Mouse (Mus musculus) cerebellum, adult (tissue): ENCODE results near the gene Slc24a3.
A peak's percentile ranks its signal among the peaks of the same experiment; 100 is the strongest.

Experiments used
- ATAC-seq: cut with Nextera tagmentation; 2 replicates; pipeline ENCODE4 v1.9.2; 2017; ENCODE audit warnings: mild to moderate bottlenecking, moderate library complexity, mixed read lengths; ENCODE audit not compliant: insufficient number of reproducible peaks, low FRiP score, low TSS enrichment

The Slc24a3 gene

GRCm38 (mm10) chr2:145269410-145269809 is 101.9 kb downstream of the Slc24a3 start:
- no peak for ATAC-seq

GRCm38 (mm10) chr2:145274016-145274677 is 106.6 kb downstream of the Slc24a3 start:
- no peak for ATAC-seq

- no peak for ATAC-seq
Measured at GRCm38 (mm10) chr2:145279336-145279735, 111.8 kb downstream of the Slc24a3 start.

GRCm38 (mm10) chr2:145283746-145284145 is 116.2 kb downstream of the Slc24a3 start:
- no peak for ATAC-seq

- no peak for ATAC-seq
Measured at GRCm38 (mm10) chr2:145288501-145288900, 120.9 kb downstream of the Slc24a3 start.

- ATAC-seq: no peak
Measured at GRCm38 (mm10) chr2:145291473-145291872, 123.9 kb downstream of the Slc24a3 start.

- no peak for ATAC-seq
Measured at GRCm38 (mm10) chr2:145292196-145292595, 124.6 kb downstream of the Slc24a3 start.

GRCm38 (mm10) chr2:145292816-145293215 is 125.3 kb downstream of the Slc24a3 start:
- no peak for ATAC-seq

- ATAC-seq: no peak
Measured at GRCm38 (mm10) chr2:145296906-145297305, 129.4 kb downstream of the Slc24a3 start.

- no peak for ATAC-seq
Measured at GRCm38 (mm10) chr2:145299914-145300699, 132.6 kb downstream of the Slc24a3 start.

- ATAC-seq: no peak
Measured at GRCm38 (mm10) chr2:145307231-145307883, 139.8 kb downstream of the Slc24a3 start.

GRCm38 (mm10) chr2:145318916-145319315 is 151.4 kb downstream of the Slc24a3 start:
- no peak for ATAC-seq

- ATAC-seq: no peak
Measured at GRCm38 (mm10) chr2:145321287-145321686, 153.7 kb downstream of the Slc24a3 start.

GRCm38 (mm10) chr2:145321755-145322154 is 154.2 kb downstream of the Slc24a3 start:
- ATAC-seq: no peak

GRCm38 (mm10) chr2:145324477-145324876 is 156.9 kb downstream of the Slc24a3 start:
- no peak for ATAC-seq

GRCm38 (mm10) chr2:145325852-145326251 is 158.3 kb downstream of the Slc24a3 start:
- peak; percentile 47 for ATAC-seq

GRCm38 (mm10) chr2:145326544-145326943 is 159.0 kb downstream of the Slc24a3 start:
- ATAC-seq: no peak

- no peak for ATAC-seq
Measured at GRCm38 (mm10) chr2:145329756-145330155, 162.2 kb downstream of the Slc24a3 start.

- ATAC-seq: no peak
Measured at GRCm38 (mm10) chr2:145331525-145331924, 164.0 kb downstream of the Slc24a3 start.

GRCm38 (mm10) chr2:145333466-145333865 is 165.9 kb downstream of the Slc24a3 start:
- no peak for ATAC-seq

- peak; percentile 74 for ATAC-seq
Measured at GRCm38 (mm10) chr2:145336406-145336805, 168.9 kb downstream of the Slc24a3 start.
